11 mouse cellular contexts compared by ENCODE assay signal in genomic region chr8:84935489-84935888, GRCm38 (mm10). TPM values are rescaled to one million over a fixed set of nuclear protein-coding genes. Genes with fewer than 3 reads are reported as not detected.
DNase-seq lines count a peak whose midpoint lies in the region; ATAC-seq and TF ChIP-seq lines count a peak whose summit lies in the region.
"Had no signal": no experiment of that assay in that cellular context is flagged by ENCODE, and none has a peak within 500 bp of the region (broad histone marks: within the 10 kb centered on the region; RNA-seq: fewer than 3 reads in every experiment).

No protein-coding gene starts in this region.

- DNase-seq in layer of hippocampus, adult 2 months (ENCODE audit: low spot score in 2 of 2), result no peak
- no peak for DNase-seq in layer of hippocampus, adult 8-10 months (ENCODE audit: low spot score in 2 of 2)
- DNase-seq in retina, embryonic 14.5 days (ENCODE audit: low spot score), result peak; percentile 74
- no peak for DNase-seq in spleen, postnatal 10 days (ENCODE audit: low spot score in 2 of 2)
- DNase-seq in testis, postnatal 10 days (ENCODE audit: low spot score), result no peak
- DNase-seq in heart, postnatal 36 days, result no peak
- DNase-seq: kidney, adult 9 months had no signal

- H3K4me3 ChIP-seq in layer of hippocampus, adult 2 months, result peak overlapping the region; percentile 85
- H3K4me3 ChIP-seq in forebrain, embryonic 12.5 days (replicated peaks), result peak overlapping the region; percentile 69
- peak overlapping the region; percentile 6; the same call in 1 of the 2 replicates for H3K4me3 ChIP-seq in limb, embryonic 12.5 days (replicated peaks)

- peak overlapping the region; percentile 96 for H3K4me2 ChIP-seq in forebrain, embryonic 12.5 days
- H3K4me2 ChIP-seq in limb, embryonic 12.5 days, result peak overlapping the region; percentile 30; the same call in 1 of the 2 replicates

- H3K27ac ChIP-seq in layer of hippocampus, adult 2 months, result peak overlapping the region; percentile 97; the same call in 1 of the 2 replicates
- peak overlapping the region; percentile 89 for H3K27ac ChIP-seq in forebrain, embryonic 12.5 days
- no peak overlapping the region for H3K27ac ChIP-seq in limb, embryonic 12.5 days
- H3K27ac ChIP-seq: liver, embryonic 14.5 days had no signal

- peaks cover 56% of the 10 kb centered on the region for H3K27me3 ChIP-seq in forebrain, embryonic 12.5 days
- peaks cover 88% of the 10 kb centered on the region for H3K27me3 ChIP-seq in limb, embryonic 12.5 days

- H3K4me1 ChIP-seq in forebrain, embryonic 12.5 days, result peaks cover 39% of the 10 kb centered on the region
- peaks cover 24% of the 10 kb centered on the region for H3K4me1 ChIP-seq in limb, embryonic 12.5 days (replicated peaks)

- ATAC-seq in forebrain, embryonic 12.5 days (ENCODE audit: low FRiP score), result no peak; the same call in 1 of the 2 replicates
- no peak for ATAC-seq in limb, embryonic 12.5 days (ENCODE audit: insufficient number of reproducible peaks, insufficient read depth, low FRiP score, low TSS enrichment, low read depth)

- TF ChIP-seq CTCF in layer of hippocampus, adult 2 months (conservative IDR thresholded peaks at IDR 0.05), result no peak

- H3K9me3 ChIP-seq in forebrain, embryonic 12.5 days, result no peaks in the 10 kb centered on the region
- no peaks in the 10 kb centered on the region for H3K9me3 ChIP-seq in limb, embryonic 12.5 days

- H3K36me3 ChIP-seq in forebrain, embryonic 12.5 days (replicated peaks), result peaks cover 3% of the 10 kb centered on the region
- H3K36me3 ChIP-seq in limb, embryonic 12.5 days, result no peaks in the 10 kb centered on the region

- peak overlapping the region; percentile 80; the same call in 1 of the 2 replicates for H3K9ac ChIP-seq in forebrain, embryonic 12.5 days
- H3K9ac ChIP-seq in limb, embryonic 12.5 days (replicated peaks), result no peak overlapping the region
- H3K9ac ChIP-seq: liver, embryonic 14.5 days had no signal

- 8% methylated on average over 14 of the region's 14 CpGs for WGBS in forebrain, embryonic 12.5 days
- WGBS in limb, embryonic 12.5 days, result 6% methylated on average over 14 of the region's 14 CpGs

- intact Hi-C loops in heart, postnatal 36 days (cut with DNase I), result no loop called here

RNA-seq across cellular contexts. Expression of gene Mast1, which starts 1.7 kb away (rescaled TPM):
- total RNA-seq in layer of hippocampus, adult 2 months (2021), result 10 to 100 TPM; 78.9 to 85.5 TPM
- 10 to 100 TPM; 77.3 to 83.2 (median 80.8) TPM for total RNA-seq in layer of hippocampus, adult 8-10 months (2022)
- polyA plus RNA-seq in forebrain, embryonic 12.5 days (2016; fragmentation: Nextera tagmentation; extraction: Ambion mirVana), result 29.3 and 35.3 TPM in 2 replicates
- 0.33 and 0.60 TPM in 2 replicates for polyA plus RNA-seq in limb, embryonic 12.5 days (2016; fragmentation: Nextera tagmentation; extraction: Ambion mirVana)
- under 1 TPM; 0.11 to 0.14 TPM for total RNA-seq in heart, postnatal 36 days (2021)

RNA-seq across cellular contexts. Expression of gene Rtbdn, which starts 11.3 kb away (rescaled TPM):
- total RNA-seq in layer of hippocampus, adult 2 months (2021), result 1 to 10 TPM; 1.1 TPM
- total RNA-seq in layer of hippocampus, adult 8-10 months (2022), result 1 to 10 TPM; 1.5 to 2.5 (median 1.7) TPM
- polyA plus RNA-seq in forebrain, embryonic 12.5 days (2016; fragmentation: Nextera tagmentation; extraction: Ambion mirVana), result 0.88 and 1.6 TPM in 2 replicates
- 0.34 and 0.58 TPM in 2 replicates for polyA plus RNA-seq in limb, embryonic 12.5 days (2016; fragmentation: Nextera tagmentation; extraction: Ambion mirVana)
- total RNA-seq in heart, postnatal 36 days (2021), result not detected
- total RNA-seq: gastrocnemius, adult 18-20 months had no signal
- polyA plus RNA-seq: liver, embryonic 14.5 days had no signal

RNA-seq across cellular contexts. Expression of gene Dnase2a, which starts 27.1 kb away (rescaled TPM):
- total RNA-seq in layer of hippocampus, adult 2 months (2021), result 1 to 10 TPM; 3.9 to 5.7 TPM
- total RNA-seq in layer of hippocampus, adult 8-10 months (2022), result 10 to 100 TPM in 2 of 4 experiments, 1 to 10 TPM in 2; 4.4 to 18.9 (median 9.2) TPM
- 8.7 and 9.8 TPM in 2 replicates for polyA plus RNA-seq in forebrain, embryonic 12.5 days (2016; fragmentation: Nextera tagmentation; extraction: Ambion mirVana)
- polyA plus RNA-seq in limb, embryonic 12.5 days (2016; fragmentation: Nextera tagmentation; extraction: Ambion mirVana), result 12.8 and 14.0 TPM in 2 replicates
- total RNA-seq in heart, postnatal 36 days (2021), result 10 to 100 TPM in 1 of 2 experiments, 1 to 10 TPM in 1; 7.3 to 11.7 TPM

RNA-seq across cellular contexts. Expression of gene Gm49661, which starts 33.7 kb away (rescaled TPM):
- total RNA-seq in layer of hippocampus, adult 2 months (2021), result not detected
- not detected for total RNA-seq in layer of hippocampus, adult 8-10 months (2022)
- polyA plus RNA-seq in forebrain, embryonic 12.5 days (2016; fragmentation: Nextera tagmentation; extraction: Ambion mirVana), result not detected in 2 replicates
- not detected in 2 replicates for polyA plus RNA-seq in limb, embryonic 12.5 days (2016; fragmentation: Nextera tagmentation; extraction: Ambion mirVana)
- 1 to 10 TPM in 1 of 2 experiments, not detected in 1; 1.0 TPM for total RNA-seq in heart, postnatal 36 days (2021)
- total RNA-seq: gastrocnemius, adult 18-20 months had no signal
- polyA plus RNA-seq: liver, embryonic 14.5 days had no signal

RNA-seq across cellular contexts. Expression of gene Klf1, which starts 33.8 kb away (rescaled TPM):
- not detected for total RNA-seq in layer of hippocampus, adult 2 months (2021)
- under 1 TPM in 2 of 4 experiments, not detected in 2; 0.21 to 0.31 TPM for total RNA-seq in layer of hippocampus, adult 8-10 months (2022)
- polyA plus RNA-seq in forebrain, embryonic 12.5 days (2016; fragmentation: Nextera tagmentation; extraction: Ambion mirVana), result 2.4 and 3.5 TPM in 2 replicates
- polyA plus RNA-seq in limb, embryonic 12.5 days (2016; fragmentation: Nextera tagmentation; extraction: Ambion mirVana), result 4.3 and 5.1 TPM in 2 replicates
- total RNA-seq in heart, postnatal 36 days (2021), result not detected
- total RNA-seq: gastrocnemius, adult 18-20 months had no signal

Comparison
In these comparisons a context has a peak if more than half of its experiments do, and no peak if none do; other contexts are left out.
1. H3K4me3 ChIP-seq: peak in every context shown above with its lines; median percentile 85 in layer of hippocampus, adult 2 months; 69 in forebrain, embryonic 12.5 days; 6 in limb, embryonic 12.5 days.
2. RNA of gene Mast1, which starts 1.7 kb away (total RNA-seq): 78.9 to 85.5 TPM in layer of hippocampus, adult 2 months and 77.3 to 83.2 TPM in layer of hippocampus, adult 8-10 months; 0.11 to 0.14 TPM in heart, postnatal 36 days; every median in the first group is over 10 times any median in the second.